Mouse (Mus musculus): ENCODE measurements at regions not wholly inside any gene's neighbourhood (a gene's known extent, or its start where the extent isn't known, plus 50 kb on each side); places are given as distances from the start of the nearest gene placed in this dataset.
"Not testable (repeated sequence)": the region's sequence is repeated elsewhere in the genome, so short reads cannot be mapped to it uniquely, and the experiment has no call there.

- H3K27ac ChIP-seq, result no peak overlapping the region
- no peak for DNase-seq (ENCODE audit: low spot score in 2 of 2)
- no peak overlapping the region for H3K4me3 ChIP-seq
- TF ChIP-seq CTCF (conservative IDR thresholded peaks at IDR 0.05), result no peak
Observed at GRCm38 (mm10) chr1:17415958-17416357, 729.7 kb downstream of the Crisp4 start.

DNA sequence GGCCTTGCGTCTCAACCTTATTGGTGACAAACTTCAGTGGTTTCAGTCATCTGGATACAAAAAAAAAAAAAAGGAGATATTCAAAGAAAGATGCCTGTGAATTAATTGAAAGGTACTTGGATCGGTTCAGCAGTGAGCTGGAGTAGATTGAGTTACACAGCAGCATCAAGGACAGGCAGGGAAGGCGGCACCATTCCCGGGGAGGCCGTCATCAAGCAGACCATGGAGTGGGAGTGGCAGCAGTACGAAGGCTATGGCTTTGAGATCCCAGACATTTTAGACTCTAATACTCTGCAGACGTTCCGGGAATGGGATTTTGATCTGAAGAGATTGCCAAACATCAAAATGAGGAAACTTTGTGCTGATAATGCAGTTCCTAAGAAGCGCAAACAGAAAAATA, 750.8 kb downstream of the Crisp4 start:
- no peak for TF ChIP-seq CTCF (conservative IDR thresholded peaks at IDR 0.05)
- no peak for DNase-seq (ENCODE audit: low spot score in 2 of 2)
- Histone ChIP-seq H3K27ac (no peak overlapping the region), H3K4me3 (no peak overlapping the region)

DNA sequence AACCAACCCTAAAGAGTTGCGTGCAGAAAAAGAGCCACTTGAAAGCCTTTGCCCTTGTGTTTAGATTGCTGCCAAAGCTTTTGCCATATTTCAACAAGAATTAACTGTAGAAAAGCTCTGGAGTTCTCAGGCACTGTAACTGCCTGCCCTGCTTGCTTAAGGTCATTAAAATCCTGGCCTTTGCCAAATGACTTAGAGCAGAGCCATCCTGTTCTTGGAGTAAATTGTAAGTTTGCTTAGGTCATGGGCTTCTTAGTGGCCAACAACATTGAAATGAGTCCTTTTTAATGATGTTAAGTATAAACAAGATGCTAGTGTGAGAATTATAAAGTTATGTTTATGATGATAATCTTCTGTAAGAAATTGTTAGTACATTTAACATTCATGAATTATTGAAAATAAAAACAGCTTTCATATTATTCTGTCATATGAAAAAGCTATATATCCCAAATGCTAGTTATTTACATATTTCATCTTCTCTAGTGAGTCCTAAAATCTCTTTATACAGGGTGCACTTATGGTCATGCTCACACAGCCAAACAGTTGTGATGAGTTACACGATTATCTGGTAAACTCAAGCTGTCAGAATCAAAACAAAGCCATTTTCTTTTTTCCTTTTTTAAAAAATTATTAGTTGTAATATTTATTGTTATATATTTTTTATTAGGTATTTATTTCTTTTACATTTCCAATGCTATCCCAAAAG, 753.4 kb downstream of the Crisp4 start:
- Histone ChIP-seq H3K4me3 (no peak overlapping the region), H3K27ac (no peak overlapping the region)
- no peak for DNase-seq (ENCODE audit: low spot score in 2 of 2)
- no peak for TF ChIP-seq CTCF (conservative IDR thresholded peaks at IDR 0.05)

GRCm38 (mm10) chr1:17377562-17377961, 768.1 kb downstream of the Crisp4 start:
- no peak for TF ChIP-seq CTCF (conservative IDR thresholded peaks at IDR 0.05)
- no peak overlapping the region for H3K4me3 ChIP-seq
- H3K27ac ChIP-seq, result no peak overlapping the region
- DNase-seq (ENCODE audit: low spot score in 2 of 2), result no peak

DNA sequence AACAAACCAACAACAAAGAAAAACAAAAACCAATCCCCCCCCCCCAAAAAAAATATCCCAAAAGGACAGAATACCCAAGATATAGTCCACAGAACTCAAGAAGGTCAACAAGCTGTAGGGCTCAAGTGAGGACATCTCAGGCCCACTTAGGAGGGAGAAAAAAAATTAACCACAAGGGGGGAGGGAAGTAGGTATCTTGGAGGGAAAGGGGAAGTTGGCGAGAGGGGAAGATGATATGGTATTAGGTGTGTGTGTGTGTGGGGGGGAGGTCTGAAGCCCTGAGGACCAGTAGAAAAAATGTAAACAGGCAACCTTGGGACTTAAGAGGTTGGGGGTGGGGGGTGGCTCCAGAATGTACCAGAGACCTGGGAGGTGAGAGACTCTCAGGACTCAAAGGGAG, 797.4 kb downstream of the Crisp4 start:
- no peak for TF ChIP-seq CTCF (conservative IDR thresholded peaks at IDR 0.05)
- DNase-seq (ENCODE audit: low spot score in 2 of 2), result no peak
- no peak overlapping the region for H3K27ac ChIP-seq
- H3K4me3 ChIP-seq, result no peak overlapping the region

DNA sequence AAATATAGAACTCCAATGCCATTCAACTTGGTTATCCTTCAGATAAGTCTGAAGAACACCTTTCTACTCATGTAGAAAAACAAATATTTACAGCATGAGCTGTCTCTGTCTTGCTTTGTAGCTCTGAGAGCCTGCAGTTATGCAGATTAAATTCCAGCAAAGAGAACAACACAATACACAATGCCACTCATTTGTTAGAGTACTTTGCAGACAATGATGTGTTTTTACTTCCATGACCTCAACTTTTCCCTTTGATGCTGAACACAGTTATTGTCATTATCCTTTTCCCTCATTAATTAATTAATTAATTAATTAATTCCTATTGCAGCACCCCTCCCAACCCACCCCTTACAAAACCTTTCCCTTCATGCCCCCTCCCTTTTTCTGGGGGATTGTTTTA, 807.9 kb downstream of the Crisp4 start:
- no peak overlapping the region for H3K4me3 ChIP-seq
- TF ChIP-seq CTCF (conservative IDR thresholded peaks at IDR 0.05), result no peak
- no peak overlapping the region; the same call in 1 of the 2 replicates for H3K27ac ChIP-seq
- DNase-seq (ENCODE audit: low spot score in 2 of 2), result peak in 1 of 2 experiments; percentile 7

- not testable (repeated sequence) for H3K4me3 ChIP-seq; H3K27ac ChIP-seq; DNase-seq (ENCODE audit: low spot score in 2 of 2)
Observed at GRCm38 (mm10) chr1:17311392-17311791, 834.3 kb downstream of the Crisp4 start.

- not testable (repeated sequence) for H3K27ac ChIP-seq, H3K4me3 ChIP-seq
- DNase-seq (ENCODE audit: low spot score in 2 of 2), result peak in 1 of 2 experiments; percentile 2
Observed at GRCm38 (mm10) chr1:17309928-17310327, 835.8 kb downstream of the Crisp4 start.
